Mouse (Mus musculus) cortical plate, adult 2 months (tissue): ENCODE data around the gene Mtmr2. TPM values are rescaled to one million over a fixed set of nuclear protein-coding genes. Genes with fewer than 3 reads are reported as not detected.

Experiments
- H3K27ac ChIP-seq: fragments of 200-500 bp; 2 replicates; pipeline ENCODE4 v1.5.1; 2012; ENCODE audit warnings: low read length, control low read depth, inconsistent platforms; ENCODE audit not compliant: insufficient read depth
- H3K4me1 ChIP-seq: fragments of 200-500 bp; 2 replicates; pipeline ENCODE4 v1.6.1; 2011; ENCODE audit warnings: low read length; ENCODE audit not compliant: control insufficient read depth, insufficient read depth
- H3K4me3 ChIP-seq: fragments of 200-500 bp; 2 replicates; pipeline ENCODE4 v1.5.1; 2011; ENCODE audit warnings: mild to moderate bottlenecking, low read length, control low read depth; ENCODE audit not compliant: insufficient read depth
- CTCF ChIP-seq: fragments of 200-500 bp; IDR thresholded peaks from 2 replicates; pipeline ENCODE4 v1.5.1; 2011; ENCODE audit warnings: mild to moderate bottlenecking, control low read depth, low read length; ENCODE audit not compliant: insufficient read depth; ENCODE audit errors: extremely low read depth
- POLR2A ChIP-seq: fragments of 200-500 bp; IDR thresholded peaks from 2 replicates; pipeline ENCODE4 v1.6.1; 2011; ENCODE audit warnings: mild to moderate bottlenecking, low read length, control low read depth; ENCODE audit not compliant: insufficient read depth; ENCODE audit errors: extremely low read depth
- polyA plus RNA-seq: library from polyadenylated mRNA; depleted of rRNA; stranded (reverse); fragments of >200 nt; gene quantifications from 2 replicates; pipeline ENCODE4 v1.2.3, GENCODE M21; 2012

Gene Mtmr2
- polyA plus RNA-seq, 1 experiment: 29.9 TPM

DNA sequence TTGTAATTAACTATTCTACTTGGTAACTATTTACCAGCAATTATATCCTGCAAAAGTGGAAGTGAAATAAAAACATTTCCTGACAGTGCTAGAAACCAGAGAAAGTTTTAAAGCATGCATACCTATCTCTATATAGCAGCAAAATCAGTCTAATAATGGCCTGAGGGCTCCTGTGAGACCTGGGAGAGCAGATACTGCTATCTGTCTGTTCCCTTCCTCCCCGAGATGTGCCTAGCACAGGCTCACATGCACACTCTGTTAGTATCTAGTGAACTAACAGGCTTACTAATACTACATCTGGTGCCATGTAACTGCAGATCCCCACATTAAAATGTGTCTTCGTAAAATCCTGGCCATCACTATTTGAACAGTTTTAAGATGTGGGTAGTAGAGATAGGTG, 46.5 kb downstream of the Mtmr2 start:
- Histone ChIP-seq H3K4me3 (no peak overlapping the region), H3K27ac (no peak overlapping the region), H3K4me1 (no peaks in the 10 kb centered on the region)
- TF ChIP-seq POLR2A: no peak
- no peak for TF ChIP-seq CTCF

- Histone ChIP-seq H3K27ac (no peak overlapping the region), H3K4me3 (no peak overlapping the region), H3K4me1 (no peaks in the 10 kb centered on the region)
- TF ChIP-seq POLR2A: no peak
- TF ChIP-seq CTCF: no peak
These were observed 56.3 kb downstream of the Mtmr2 start for GRCm38 (mm10) chr9:13804480-13804879.

DNA sequence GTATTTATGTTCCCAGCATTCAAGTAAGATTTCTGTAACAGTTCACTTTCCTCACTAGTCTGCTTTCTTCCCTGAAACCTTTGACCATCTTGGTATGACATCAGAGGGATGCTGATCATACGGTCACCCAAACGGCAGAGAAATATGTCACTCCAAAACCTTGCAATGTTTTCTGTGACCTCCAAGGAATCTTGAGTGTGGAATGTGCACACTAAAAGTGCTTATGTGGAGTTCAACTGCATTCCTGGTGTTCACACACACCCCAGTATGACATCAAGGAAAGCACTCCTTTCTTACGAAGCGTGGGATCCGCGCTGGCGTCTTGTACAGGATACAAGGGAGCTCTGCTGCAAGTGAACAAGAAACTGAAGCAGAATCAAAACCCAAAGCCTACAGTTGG, 58.6 kb downstream of the Mtmr2 start:
- Histone ChIP-seq H3K27ac (no peak overlapping the region), H3K4me3 (no peak overlapping the region), H3K4me1 (no peaks in the 10 kb centered on the region)
- no peak for TF ChIP-seq POLR2A
- TF ChIP-seq CTCF: no peak

- TF ChIP-seq POLR2A (no peak), CTCF (no peak)
- H3K4me1 ChIP-seq: no peaks in the 10 kb centered on the region
- H3K4me3 ChIP-seq: no peak overlapping the region
- H3K27ac ChIP-seq: no peak overlapping the region
These were observed 59.4 kb downstream of the Mtmr2 start for GRCm38 (mm10) chr9:13807657-13808056.

- Histone ChIP-seq H3K4me1 (no peaks in the 10 kb centered on the region), H3K27ac (no peak overlapping the region), H3K4me3 (no peak overlapping the region)
- TF ChIP-seq CTCF: no peak
These were observed 61.7 kb downstream of the Mtmr2 start for GRCm38 (mm10) chr9:13809937-13810336.

- TF ChIP-seq POLR2A (no peak), CTCF (no peak)
- no peak overlapping the region for H3K27ac ChIP-seq
- H3K4me1 ChIP-seq: no peaks in the 10 kb centered on the region
- no peak overlapping the region for H3K4me3 ChIP-seq
These were observed 70.2 kb downstream of the Mtmr2 start for GRCm38 (mm10) chr9:13818369-13818768.

- Histone ChIP-seq H3K4me3 (no peak overlapping the region), H3K27ac (no peak overlapping the region), H3K4me1 (no peaks in the 10 kb centered on the region)
- TF ChIP-seq POLR2A (no peak), CTCF (no peak)
These were observed 72.6 kb downstream of the Mtmr2 start for GRCm38 (mm10) chr9:13820774-13821173.

GRCm38 (mm10) chr9:13825896-13826295, 77.7 kb downstream of the Mtmr2 start:
- no peaks in the 10 kb centered on the region; the same call in 1 of the 2 replicates for H3K4me1 ChIP-seq
- H3K4me3 ChIP-seq: peak overlapping the region; percentile 45; the same call in 1 of the 2 replicates
- H3K27ac ChIP-seq: no peak overlapping the region
- TF ChIP-seq CTCF: no peak
- no peak for TF ChIP-seq POLR2A

DNA sequence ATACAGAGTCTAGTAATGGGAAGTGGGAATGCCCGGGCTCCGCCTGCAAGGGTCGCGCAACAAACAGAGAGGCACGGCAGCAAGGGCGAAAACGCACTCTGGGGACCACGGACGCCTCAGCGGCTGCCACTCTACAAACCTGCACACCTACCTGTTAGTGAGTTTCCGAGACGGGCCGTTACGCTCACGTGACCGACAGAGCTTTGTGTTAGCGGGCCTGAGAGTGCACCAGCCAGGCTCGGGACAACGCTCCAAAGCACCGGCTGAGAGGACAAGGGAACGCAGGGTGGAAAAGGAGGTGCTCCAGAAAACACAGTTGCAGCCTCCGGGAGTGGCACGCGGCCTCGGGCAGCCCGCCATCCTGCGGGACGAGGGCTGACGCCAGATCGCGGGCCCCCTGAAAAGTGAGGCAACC, 78.2 kb downstream of the Mtmr2 start:
- no peak for TF ChIP-seq CTCF
- no peak for TF ChIP-seq POLR2A
- Histone ChIP-seq H3K4me3 (peak overlapping the region; percentile 45), H3K27ac (peak overlapping the region; percentile 51), H3K4me1 (no peaks in the 10 kb centered on the region; the same call in 1 of the 2 replicates)

DNA sequence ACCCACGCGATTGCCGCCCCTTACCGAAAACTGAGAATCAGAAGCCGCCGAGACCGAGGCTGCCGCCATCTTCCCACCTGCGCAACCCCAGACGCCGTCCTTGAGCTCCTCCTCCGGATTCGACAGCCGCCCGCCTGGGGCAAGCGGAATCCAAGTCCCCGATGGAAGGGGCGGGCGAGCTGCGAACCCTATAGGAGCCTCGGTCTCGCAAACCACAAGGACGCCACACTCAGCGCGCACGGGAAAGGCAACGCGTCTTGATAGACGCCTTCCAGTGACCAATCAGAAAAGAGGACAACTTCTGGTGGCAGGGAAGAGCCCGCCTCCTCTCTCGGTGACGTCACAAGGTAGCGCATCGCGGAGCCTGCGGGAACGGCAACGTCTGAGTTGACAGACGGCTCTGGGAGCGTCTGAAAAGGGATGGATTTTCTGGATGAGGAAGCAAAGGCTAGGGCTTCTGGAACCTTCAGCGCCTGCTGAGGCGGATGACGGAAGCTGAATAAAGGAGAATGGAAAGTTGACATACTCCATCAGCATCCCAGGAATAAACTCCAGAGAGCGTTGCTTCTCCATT, 78.7 kb downstream of the Mtmr2 start, which contains the start of gene Cep57:
TSS of gene Cep57 (minus strand) at position 276 of the 574 bp plus-strand sequence.
- TF ChIP-seq CTCF (no peak), POLR2A (peak; percentile 80; the same call in 1 of the 2 replicates)
- Histone ChIP-seq H3K4me3 (peak within 1 kb of the TSS; percentile 45), H3K27ac (peak within 1 kb of the TSS; percentile 89), H3K4me1 (no peaks in the 10 kb centered on the region; the same call in 1 of the 2 replicates)
